Mouse (Mus musculus) limb, embryonic 14.5 days (tissue): Measurements from ENCODE around the gene Xpo5. TPM values are rescaled to one million over a fixed set of nuclear protein-coding genes. Genes with fewer than 3 reads are reported as not detected.
A peak's percentile ranks its signal among the peaks of the same experiment; 100 is the strongest.

Source experiments
- ATAC-seq: fragments of 200-750 bp; cut with Nextera tagmentation; 2 replicates; pipeline ENCODE4 v1.8.0; 2017; ENCODE audit warnings: low read depth, moderate number of reproducible peaks, moderate TSS enrichment; ENCODE audit not compliant: low FRiP score
- DNase-seq: peaks from one replicate; pipeline ENCODE4 v3.0.0-alpha.2; 2015; ENCODE audit warnings: low spot score
- H3K27ac ChIP-seq: fragments of 300-500 bp; sonication (generic); replicated peaks from 2 replicates; pipeline ENCODE4 v1.5.1; 2014; ENCODE audit warnings: low read depth, mild to moderate bottlenecking, low read length, moderate library complexity, mixed read lengths
- H3K27me3 ChIP-seq: fragments of 300-500 bp; sonication (generic); 2 replicates; pipeline ENCODE4 v1.6.1; 2014; ENCODE audit warnings: low read length, mixed read lengths; ENCODE audit not compliant: control insufficient read depth, insufficient read depth
- H3K36me3 ChIP-seq: fragments of 300-500 bp; sonication (generic); 2 replicates; pipeline ENCODE4 v1.6.1; 2014; ENCODE audit warnings: mild to moderate bottlenecking, low read length, moderate library complexity, mixed read lengths; ENCODE audit not compliant: control insufficient read depth, insufficient read depth
- H3K4me1 ChIP-seq: fragments of 300-500 bp; sonication (generic); 2 replicates; pipeline ENCODE4 v1.6.1; 2014; ENCODE audit warnings: antibody characterized with exemption, low read length, mixed read lengths; ENCODE audit not compliant: control insufficient read depth, insufficient read depth
- H3K4me2 ChIP-seq: fragments of 300-500 bp; sonication (generic); replicated peaks from 2 replicates; pipeline ENCODE4 v1.6.1; 2014; ENCODE audit warnings: low read depth, mild to moderate bottlenecking, low read length, moderate library complexity; ENCODE audit not compliant: severe bottlenecking
- H3K4me3 ChIP-seq: fragments of 300-500 bp; sonication (generic); replicated peaks from 2 replicates; pipeline ENCODE4 v1.5.1; 2014; ENCODE audit warnings: low read length
- H3K9ac ChIP-seq: fragments of 300-500 bp; sonication (generic); 2 replicates; pipeline ENCODE4 v1.6.1; 2014; ENCODE audit warnings: mild to moderate bottlenecking, low read depth, low read length, moderate library complexity; ENCODE audit not compliant: severe bottlenecking
- H3K9me3 ChIP-seq: fragments of 300-500 bp; sonication (generic); 2 replicates; pipeline ENCODE4 v1.6.1; 2016; ENCODE audit warnings: low read length; ENCODE audit not compliant: control insufficient read depth
- POLR2A ChIP-seq: fragments of 200-500 bp; IDR thresholded peaks from 2 replicates; pipeline ENCODE4 v1.8.0; 2012; ENCODE audit warnings: inconsistent platforms, mild to moderate bottlenecking, moderate library complexity, borderline replicate concordance; ENCODE audit not compliant: insufficient read depth, insufficient read length; ENCODE audit errors: extremely low read depth
- WGBS: fragments of 180-500 bp; shearing (Covaris S2); extraction: QIAGEN DNeasy Blood & Tissue Kit; methylation state at CpG from one replicate; pipeline ENCODE4 v1.1.7; 2014; 5-methylcytosine and 5-hydroxymethylcytosine counted together
- polyA plus RNA-seq, 2 experiments: library from polyadenylated mRNA; depleted of rRNA in 1 of 2; stranded (reverse) in 1 of 2; unstranded in 1 of 2; fragments of >200 nt; fragmentation: Nextera tagmentation in 1 of 2; extraction: Ambion mirVana in 1 of 2; gene quantifications; 2 replicates each; pipeline versions ENCODE4 v1.2.1 to v1.2.3; 2012 to 2014

Gene Xpo5
- polyA plus RNA-seq, 2 experiments = 45.0 to 49.7 TPM

GRCm38 (mm10) chr17:46248189-46248522 is 45.6 kb downstream of the Xpo5 start:
- H3K9ac ChIP-seq = peak overlapping the region; percentile 78
- no peaks in the 10 kb centered on the region for H3K9me3 ChIP-seq
- peak overlapping the region; percentile 52 for H3K27ac ChIP-seq
- peak; percentile 35 for ATAC-seq
- H3K4me3 ChIP-seq = peak overlapping the region; percentile 72
- peak overlapping the region; percentile 87 for H3K4me2 ChIP-seq
- peaks cover 15% of the 10 kb centered on the region for H3K4me1 ChIP-seq
- WGBS = 0% methylated on average over 35 of the region's 37 CpGs
- peaks cover 69% of the 10 kb centered on the region for H3K36me3 ChIP-seq
- H3K27me3 ChIP-seq = no peaks in the 10 kb centered on the region
- no peak for TF ChIP-seq POLR2A
- DNase-seq = no peak

DNA sequence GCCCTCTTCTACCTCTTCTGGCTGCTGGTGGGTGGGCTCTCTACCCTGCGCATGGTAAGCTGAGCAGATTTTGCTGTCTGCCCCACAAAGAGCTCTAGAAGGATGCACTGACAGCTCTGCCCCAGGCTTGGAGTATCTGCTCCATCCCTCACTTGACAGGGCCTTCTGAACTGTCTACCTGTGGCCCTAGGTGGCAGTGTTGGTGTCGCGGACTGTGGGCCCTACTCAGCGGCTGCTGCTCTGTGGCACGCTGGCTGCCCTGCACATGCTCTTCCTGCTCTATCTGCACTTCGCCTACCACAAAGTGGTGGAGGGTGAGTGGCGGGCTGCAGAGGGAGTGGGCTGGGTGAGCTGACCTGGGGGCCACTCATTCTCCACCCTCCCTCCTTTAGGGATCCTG is 48.6 kb downstream of the Xpo5 start:
- DNase-seq (no peak), ATAC-seq (no peak)
- TF ChIP-seq POLR2A = no peak
- H3K4me3 ChIP-seq = no peak overlapping the region
- no peak overlapping the region for H3K9ac ChIP-seq
- no peak overlapping the region for H3K4me2 ChIP-seq
- no peaks in the 10 kb centered on the region for H3K9me3 ChIP-seq
- peaks cover 17% of the 10 kb centered on the region for H3K27me3 ChIP-seq
- H3K27ac ChIP-seq = no peak overlapping the region
- peaks cover 22% of the 10 kb centered on the region for H3K4me1 ChIP-seq
- peaks cover 39% of the 10 kb centered on the region for H3K36me3 ChIP-seq
- WGBS = 75% methylated on average over 7 of the region's 7 CpGs

DNA sequence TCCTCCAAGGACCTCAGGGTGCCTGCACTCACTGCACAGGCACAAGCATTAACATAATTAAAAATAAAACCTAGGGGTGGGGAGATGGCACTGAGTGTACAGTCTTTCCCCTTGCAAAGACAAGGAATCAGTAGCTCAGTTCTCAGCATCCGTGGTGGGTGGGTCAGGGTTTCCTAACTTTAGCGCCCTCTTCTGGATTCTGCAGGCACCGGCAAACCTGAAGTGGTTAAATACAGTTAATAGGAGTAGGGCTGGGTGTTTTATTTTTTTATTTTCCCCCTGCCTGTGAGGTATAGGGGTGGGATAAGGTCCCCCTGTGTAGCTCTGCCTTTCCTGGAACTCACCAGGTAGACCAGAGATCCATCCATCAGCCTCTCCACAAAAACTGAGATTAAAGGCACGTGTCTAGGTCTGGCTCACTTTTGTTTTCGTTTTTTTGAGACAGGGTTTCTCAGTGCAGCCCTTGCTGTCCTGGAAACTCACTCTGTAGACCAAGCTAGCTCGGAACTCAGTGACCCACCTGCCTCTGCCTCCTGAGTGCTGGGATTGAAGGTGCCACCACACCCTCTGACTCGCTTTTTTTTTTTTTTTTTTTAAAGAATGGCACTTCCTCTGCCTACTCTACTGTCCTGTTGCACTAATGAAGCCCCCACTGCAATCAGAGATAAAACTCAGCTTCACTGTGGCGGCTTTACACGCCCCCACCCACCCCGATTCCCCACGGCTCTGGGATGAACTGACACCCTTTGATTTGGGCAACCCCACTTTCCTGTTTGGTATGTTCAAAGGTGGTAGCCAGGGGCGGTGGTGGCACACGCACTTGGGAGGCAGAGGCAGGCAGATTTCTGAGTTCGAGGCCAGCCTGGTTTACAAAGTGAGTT is 50.2 kb downstream of the Xpo5 start:
- Histone ChIP-seq H3K4me1 (peaks cover 14% of the 10 kb centered on the region; the same call in 1 of the 2 replicates), H3K4me3 (peak overlapping the region; percentile 67), H3K4me2 (peak overlapping the region; percentile 100), H3K36me3 (peaks cover 45% of the 10 kb centered on the region), H3K9me3 (no peaks in the 10 kb centered on the region), H3K27me3 (peaks cover 17% of the 10 kb centered on the region), H3K27ac (no peak overlapping the region), H3K9ac (peak overlapping the region; percentile 57; the same call in 1 of the 2 replicates)
- TF ChIP-seq POLR2A = no peak
- DNase-seq (no peak), ATAC-seq (no peak)
- 60% methylated on average over 14 of the region's 14 CpGs for WGBS

- H3K4me3 ChIP-seq = peak within 1 kb of the TSS; percentile 67
- H3K9me3 ChIP-seq = no peaks in the 10 kb centered on the region
- H3K36me3 ChIP-seq = peaks cover 52% of the 10 kb centered on the region
- DNase-seq = peak; percentile 91
- peak; percentile 88 for ATAC-seq
- peak within 1 kb of the TSS; percentile 100 for H3K4me2 ChIP-seq
- H3K27ac ChIP-seq = no peak within 1 kb of the TSS
- 3% methylated on average over 41 of the region's 48 CpGs for WGBS
- H3K4me1 ChIP-seq = peaks cover 14% of the 10 kb centered on the region; the same call in 1 of the 2 replicates
- peaks cover 17% of the 10 kb centered on the region for H3K27me3 ChIP-seq
- H3K9ac ChIP-seq = peak within 1 kb of the TSS; percentile 57
- TF ChIP-seq POLR2A = no peak
These were observed 51.0 kb downstream of the Xpo5 start, which contains the start of gene Lrrc73 for GRCm38 (mm10) chr17:46253452-46254084. Gene Lrrc73 (plus strand): TSS chr17:46253531.

DNA sequence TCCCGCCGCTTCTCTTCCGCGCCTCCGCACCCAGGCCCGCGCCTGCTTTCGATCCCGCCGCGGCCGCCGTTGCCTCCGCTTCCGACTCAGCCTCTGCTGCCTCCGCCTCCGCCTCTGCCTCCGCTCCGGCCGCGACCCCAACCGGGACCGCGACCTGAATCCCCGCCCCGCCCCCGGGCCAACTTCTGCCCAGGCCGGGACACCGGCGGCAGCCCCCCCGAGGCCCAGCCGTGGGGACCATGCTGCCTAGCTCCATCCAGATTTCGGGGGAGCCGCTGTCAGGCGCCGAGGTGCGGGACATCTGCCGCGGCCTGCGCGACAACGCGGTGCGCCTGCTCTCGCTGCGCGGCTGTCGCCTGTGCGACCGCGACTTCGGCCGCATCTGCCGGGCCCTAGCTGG is 51.5 kb downstream of the Xpo5 start:
- WGBS = 1% methylated on average over 29 of the region's 54 CpGs
- peak; percentile 28 for ATAC-seq
- Histone ChIP-seq H3K27me3 (peaks cover 17% of the 10 kb centered on the region), H3K27ac (no peak overlapping the region), H3K9me3 (no peaks in the 10 kb centered on the region), H3K36me3 (peaks cover 56% of the 10 kb centered on the region), H3K4me1 (peaks cover 8% of the 10 kb centered on the region; the same call in 1 of the 2 replicates), H3K4me2 (peak overlapping the region; percentile 100), H3K4me3 (peak overlapping the region; percentile 67), H3K9ac (peak overlapping the region; percentile 57)
- no peak for DNase-seq
- no peak for TF ChIP-seq POLR2A
